Mouse (Mus musculus) intestine, embryonic 14.5 days (tissue): ENCODE results near the gene Hdac1. TPM values are rescaled to one million over a fixed set of nuclear protein-coding genes. Genes with fewer than 3 reads are reported as not detected.

Experiments
- ATAC-seq: fragments of 200-750 bp; cut with Nextera tagmentation; replicated peaks from 2 replicates; pipeline ENCODE4 v1.8.0; 2017; ENCODE audit warnings: low read depth, moderate number of reproducible peaks, moderate TSS enrichment, moderate library complexity; ENCODE audit not compliant: low FRiP score, low TSS enrichment
- DNase-seq: peaks from one replicate; pipeline ENCODE4 v3.0.0-alpha.2; 2018; ENCODE audit warnings: low spot score
- H3K27ac ChIP-seq: fragments of 300-500 bp; sonication (generic); 2 replicates; pipeline ENCODE4 v1.5.1; 2014; ENCODE audit warnings: low read depth, mild to moderate bottlenecking, control low read depth
- H3K27me3 ChIP-seq: fragments of 300-500 bp; sonication (generic); replicated peaks from 2 replicates; pipeline ENCODE4 v1.6.1; 2014; ENCODE audit warnings: low read length, control low read depth; ENCODE audit not compliant: control insufficient read depth, insufficient read depth
- H3K36me3 ChIP-seq: fragments of 300-500 bp; sonication (generic); 2 replicates; pipeline ENCODE4 v1.6.1; 2014; ENCODE audit warnings: low read length, control low read depth; ENCODE audit not compliant: control insufficient read depth, insufficient read depth
- H3K4me1 ChIP-seq: fragments of 300-500 bp; sonication (generic); replicated peaks from 2 replicates; pipeline ENCODE4 v1.6.1; 2014; ENCODE audit warnings: low read length, control low read depth, mixed read lengths; ENCODE audit not compliant: control insufficient read depth, insufficient read depth
- H3K4me2 ChIP-seq: fragments of 300-500 bp; sonication (generic); 2 replicates; pipeline ENCODE4 v1.6.1; 2014; ENCODE audit warnings: low read length
- H3K4me3 ChIP-seq: fragments of 300-500 bp; sonication (generic); 2 replicates; pipeline ENCODE4 v1.5.1; 2014; ENCODE audit warnings: low read depth, low read length, control low read depth, mixed read lengths
- H3K9ac ChIP-seq: fragments of 300-500 bp; sonication (generic); 2 replicates; pipeline ENCODE4 v1.6.1; 2014; ENCODE audit warnings: mild to moderate bottlenecking, low read length
- H3K9me3 ChIP-seq: fragments of 300-500 bp; sonication (generic); 2 replicates; pipeline ENCODE4 v1.6.1; 2016; ENCODE audit warnings: low read length, control low read depth; ENCODE audit not compliant: control insufficient read depth
- WGBS: fragments of 180-500 bp; shearing (Covaris S2); extraction: QIAGEN DNeasy Blood & Tissue Kit; methylation state at CpG from one replicate; pipeline ENCODE4 v1.1.7; 2014; 5-methylcytosine and 5-hydroxymethylcytosine counted together
- polyA plus RNA-seq: library from polyadenylated mRNA; unstranded; fragments of >200 nt; fragmentation: Nextera tagmentation; extraction: Ambion mirVana; gene quantifications from 2 replicates; pipeline ENCODE4 v1.2.1, GENCODE M21; 2014

Hdac1 gene
- polyA plus RNA-seq, 1 experiment from 2014 or later, result 212 TPM

DNA sequence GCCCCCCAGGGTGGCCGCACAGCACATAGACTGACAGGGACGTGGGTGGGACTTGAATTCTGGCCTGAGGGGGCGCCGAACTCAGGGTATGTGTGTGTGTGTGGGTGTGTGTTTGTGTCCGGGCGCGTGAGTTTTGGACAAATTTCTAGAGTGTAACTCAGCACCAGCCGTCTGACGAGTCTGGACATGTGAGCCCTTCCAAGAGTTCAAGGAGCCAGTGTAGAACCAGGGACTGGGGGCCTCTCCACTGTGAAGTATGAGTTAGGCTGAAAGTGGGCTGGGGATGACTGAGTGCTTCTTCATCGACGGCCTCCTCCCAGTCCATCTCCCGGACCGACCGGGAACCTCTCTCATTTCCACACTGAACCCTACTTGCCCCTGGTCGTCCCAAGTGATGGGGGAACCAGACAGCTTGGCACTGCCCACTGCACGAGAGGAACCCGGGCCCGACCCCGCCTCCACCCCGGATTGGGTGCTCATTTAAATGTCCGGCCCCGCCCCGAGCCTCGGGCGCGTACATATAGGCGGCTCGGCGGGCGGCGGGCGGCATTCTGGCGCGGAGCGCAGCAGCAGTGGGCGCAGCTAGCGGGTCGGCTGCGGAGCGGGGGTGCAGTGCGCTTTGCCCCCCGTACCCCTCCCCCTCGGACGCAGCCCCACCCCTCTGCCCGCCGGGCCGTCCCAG, 29.3 kb downstream of the Hdac1 start, which contains the start of gene Marcksl1:
Gene Marcksl1 (plus strand): TSS at position 496 of the 682 bp plus-strand sequence.
- H3K9ac ChIP-seq, result peak within 1 kb of the TSS; percentile 99
- 0 out of 2 replicates have a peak, but pooled peaks cover 15% of the 10 kb centered on the region for H3K4me1 ChIP-seq
- peaks cover 29% of the 10 kb centered on the region for H3K36me3 ChIP-seq
- ATAC-seq, result peak; percentile 85
- H3K4me3 ChIP-seq, result peak within 1 kb of the TSS; percentile 80
- no peaks in the 10 kb centered on the region for H3K27me3 ChIP-seq
- peak within 1 kb of the TSS; percentile 95 for H3K27ac ChIP-seq
- peak within 1 kb of the TSS; percentile 59 for H3K4me2 ChIP-seq
- DNase-seq, result peak; percentile 93
- whole genome bisulfite sequencing, result 6% methylated on average over 47 of the region's 47 CpGs
- H3K9me3 ChIP-seq, result no peaks in the 10 kb centered on the region

DNA sequence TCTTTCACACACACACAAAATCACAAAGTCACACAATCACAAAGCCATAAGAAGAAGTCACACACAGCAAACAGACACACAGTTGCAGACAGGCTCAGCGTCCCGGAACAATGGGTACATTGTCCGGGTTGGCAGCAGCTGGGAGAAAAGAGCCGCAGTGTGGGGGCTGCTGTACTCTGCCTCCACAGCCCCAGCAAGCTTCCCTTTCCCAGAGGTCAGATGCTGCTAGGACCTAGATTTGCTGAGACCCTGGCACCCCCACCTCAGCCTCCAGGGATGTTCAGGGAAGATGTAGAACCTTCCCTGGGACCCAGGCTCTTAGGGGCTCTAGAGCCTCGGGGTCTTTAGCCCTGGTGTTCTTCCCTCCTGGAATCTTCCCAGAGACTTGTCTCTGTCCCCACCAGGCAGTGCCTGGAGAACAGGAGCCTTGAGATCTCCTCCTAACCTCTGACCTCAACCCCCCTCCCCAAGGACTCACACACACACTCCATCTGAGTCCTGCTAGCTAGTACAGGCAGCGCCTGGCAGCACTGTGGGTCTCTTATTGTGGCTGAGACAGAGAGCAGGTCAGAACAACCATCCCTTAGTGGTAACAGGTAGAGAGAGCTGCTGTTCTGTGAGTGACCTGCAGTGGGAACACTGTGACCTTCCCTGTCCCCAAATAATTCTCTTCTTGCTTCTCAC, 31.0 kb downstream of the Hdac1 start:
- Histone ChIP-seq H3K27ac (no peak overlapping the region; the same call in 1 of the 2 replicates), H3K4me1 (0 out of 2 replicates have a peak, but pooled peaks cover 15% of the 10 kb centered on the region), H3K4me3 (no peak overlapping the region), H3K27me3 (no peaks in the 10 kb centered on the region), H3K4me2 (no peak overlapping the region), H3K9me3 (no peaks in the 10 kb centered on the region), H3K36me3 (peaks cover 13% of the 10 kb centered on the region; the same call in 1 of the 2 replicates), H3K9ac (no peak overlapping the region)
- DNase-seq, result no peak
- 49% methylated on average over 6 of the region's 6 CpGs for WGBS
- ATAC-seq, result no peak

GRCm38 (mm10) chr4:129510723-129511412, 31.6 kb downstream of the Hdac1 start:
- Histone ChIP-seq H3K36me3 (0 out of 2 replicates have a peak, but pooled peaks cover 9% of the 10 kb centered on the region), H3K4me3 (no peak overlapping the region), H3K4me2 (no peak overlapping the region), H3K27ac (peak overlapping the region; percentile 6; the same call in 1 of the 2 replicates), H3K4me1 (0 out of 2 replicates have a peak, but pooled peaks cover 14% of the 10 kb centered on the region), H3K27me3 (no peaks in the 10 kb centered on the region), H3K9me3 (no peaks in the 10 kb centered on the region), H3K9ac (no peak overlapping the region)
- WGBS, result 67% methylated on average over 6 of the region's 6 CpGs
- DNase-seq (no peak), ATAC-seq (no peak)

DNA sequence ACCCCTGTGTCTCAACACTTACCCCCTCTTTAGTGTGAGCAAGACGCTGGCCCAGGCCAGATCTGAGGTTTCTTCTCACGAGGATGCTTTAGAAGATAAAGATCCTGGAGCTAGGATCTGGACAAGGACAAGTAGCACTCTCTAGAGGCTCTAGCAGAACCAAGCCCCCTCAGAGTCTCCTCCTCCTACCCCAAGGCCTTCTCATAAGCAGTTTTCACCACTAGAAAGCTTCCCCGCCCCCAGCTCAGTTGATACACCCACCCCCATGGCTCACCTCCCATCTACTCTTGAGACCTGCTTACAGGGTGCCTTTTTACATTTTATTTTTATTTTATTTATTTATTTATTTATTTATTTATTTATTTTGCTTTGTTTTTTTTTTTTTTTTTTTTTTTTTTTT, 32.9 kb downstream of the Hdac1 start:
- Histone ChIP-seq H3K9ac (no peak overlapping the region), H3K4me3 (no peak overlapping the region), H3K4me2 (no peak overlapping the region), H3K27me3 (no peaks in the 10 kb centered on the region), H3K4me1 (0 out of 2 replicates have a peak, but pooled peaks cover 7% of the 10 kb centered on the region), H3K9me3 (no peaks in the 10 kb centered on the region), H3K27ac (no peak overlapping the region), H3K36me3 (no peaks in the 10 kb centered on the region)
- ATAC-seq (no peak), DNase-seq (no peak)
- WGBS, result 67% methylated on average over 3 of the region's 3 CpGs

DNA sequence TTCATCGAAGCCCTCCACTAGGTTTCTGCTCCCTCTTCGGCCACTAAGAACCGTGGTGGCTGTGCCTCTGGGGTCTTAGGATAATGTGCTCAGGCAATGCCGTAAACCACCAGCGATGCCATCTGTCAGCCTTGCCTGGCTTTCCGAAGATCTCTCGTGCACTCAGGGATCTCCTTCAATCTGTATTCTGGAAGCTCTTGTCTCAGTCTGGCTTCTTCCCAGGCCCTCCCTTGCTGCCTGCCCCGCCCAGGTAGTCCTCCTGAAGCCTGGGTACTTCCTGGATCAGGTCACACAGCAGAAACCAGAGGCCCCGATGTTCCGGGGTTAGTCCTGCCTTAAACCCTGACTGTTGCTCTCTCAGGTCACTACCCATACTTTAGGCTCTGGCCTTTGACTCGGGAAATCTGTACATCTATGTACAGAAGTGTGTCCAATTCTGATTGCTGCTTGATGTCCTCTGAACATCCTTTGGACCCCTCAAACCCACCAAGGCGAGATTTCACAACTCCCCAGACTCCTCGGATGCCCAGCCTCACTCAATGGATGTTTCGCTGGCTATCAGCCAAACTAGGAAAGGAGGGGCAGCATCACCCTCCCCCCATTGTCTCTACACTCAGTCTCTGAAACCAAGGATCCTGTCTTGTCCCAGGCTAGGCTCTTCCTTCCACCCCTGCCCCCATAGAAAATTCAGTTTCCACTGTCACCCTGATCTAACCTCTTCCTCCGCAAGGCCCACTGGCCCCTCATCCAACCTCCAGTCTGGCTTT, 33.5 kb downstream of the Hdac1 start:
- H3K4me3 ChIP-seq, result no peak overlapping the region
- H3K27ac ChIP-seq, result no peak overlapping the region
- 52% methylated on average over 15 of the region's 15 CpGs for WGBS
- no peak for DNase-seq
- H3K4me1 ChIP-seq, result 0 out of 2 replicates have a peak, but pooled peaks cover 7% of the 10 kb centered on the region
- H3K36me3 ChIP-seq, result no peaks in the 10 kb centered on the region
- no peak for ATAC-seq
- H3K9me3 ChIP-seq, result no peaks in the 10 kb centered on the region
- no peak overlapping the region for H3K4me2 ChIP-seq
- no peaks in the 10 kb centered on the region for H3K27me3 ChIP-seq
- H3K9ac ChIP-seq, result no peak overlapping the region

DNA sequence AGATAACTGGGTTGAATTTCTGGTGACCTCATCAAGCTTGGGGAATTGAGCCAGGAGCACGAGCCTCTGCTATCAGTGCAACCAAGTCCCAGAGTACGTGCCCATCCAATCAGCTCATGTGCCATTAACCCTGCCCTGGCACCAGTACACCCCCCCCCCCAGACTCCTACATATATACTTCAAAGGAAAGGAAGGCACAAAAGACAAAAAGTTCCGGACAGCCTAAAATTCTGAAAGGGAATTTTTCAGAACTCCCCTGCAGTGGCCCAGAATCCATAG, 34.3 kb downstream of the Hdac1 start:
- no peak for DNase-seq
- Histone ChIP-seq H3K9me3 (no peaks in the 10 kb centered on the region), H3K27me3 (no peaks in the 10 kb centered on the region), H3K4me3 (no peak overlapping the region), H3K4me1 (0 out of 2 replicates have a peak, but pooled peaks cover 7% of the 10 kb centered on the region), H3K9ac (no peak overlapping the region), H3K4me2 (no peak overlapping the region), H3K36me3 (no peaks in the 10 kb centered on the region), H3K27ac (no peak overlapping the region)
- ATAC-seq, result no peak
- 58% methylated on average over 3 of the region's 3 CpGs for WGBS

GRCm38 (mm10) chr4:129507434-129508236, 34.9 kb downstream of the Hdac1 start:
- no peak for ATAC-seq
- 58% methylated on average over 9 of the region's 10 CpGs for WGBS
- no peak overlapping the region for H3K9ac ChIP-seq

More at GRCm38 (mm10) chr4:129507434-129508236, 34.9 kb downstream of the Hdac1 start:
- Histone ChIP-seq H3K27me3 (no peaks in the 10 kb centered on the region), H3K4me1 (peaks cover 7% of the 10 kb centered on the region; the same call in 1 of the 2 replicates), H3K4me3 (no peak overlapping the region), H3K36me3 (no peaks in the 10 kb centered on the region), H3K27ac (no peak overlapping the region), H3K4me2 (no peak overlapping the region), H3K9me3 (no peaks in the 10 kb centered on the region)
- DNase-seq, result no peak
